In genomic region chr4:106799772-106800336, GRCm38 (mm10) we compare ENCODE assay signal across 8 mouse cellular contexts. TPM values are rescaled to one million over a fixed set of nuclear protein-coding genes. Genes with fewer than 3 reads are reported as not detected.
DNase-seq lines count a peak whose midpoint lies in the region; ATAC-seq lines count a peak whose summit lies in the region.

No protein-coding gene starts in this region.

- peaks cover 7% of the 10 kb centered on the region; the same call in 1 of the 2 replicates for H3K27me3 ChIP-seq in hindbrain, embryonic 15.5 days

- H3K9ac ChIP-seq in hindbrain, embryonic 15.5 days: no peak overlapping the region

- no peaks in the 10 kb centered on the region for H3K9me3 ChIP-seq in hindbrain, embryonic 15.5 days

- peak; percentile 81 for ATAC-seq in hindbrain, embryonic 15.5 days (ENCODE audit: low FRiP score, low read depth)
- no peak for ATAC-seq in activated CD4-positive, CD25-positive, alpha-beta regulatory T cell, adult 4 months

- H3K27ac ChIP-seq in hindbrain, embryonic 15.5 days (replicated peaks): no peak overlapping the region

- H3K4me3 ChIP-seq in hindbrain, embryonic 15.5 days: peak overlapping the region; percentile 0; the same call in 1 of the 2 replicates

- peak; percentile 47 for DNase-seq in adipocyte (ENCODE audit: low spot score)
- DNase-seq in cerebellum, postnatal 25 days: peak; percentile 70 to 84
- DNase-seq in gastrocnemius, adult 18-20 months (ENCODE audit: low spot score): peak; percentile 81
- peak; percentile 66 for DNase-seq in left cerebral cortex, adult 11 months (ENCODE audit: low spot score)
- peak; percentile 82 for DNase-seq in lung, postnatal 25 days (ENCODE audit: low spot score)
- DNase-seq in right cerebral cortex, postnatal 10 days (ENCODE audit: low spot score in 2 of 2): peak; percentile 77 to 86

- WGBS in hindbrain, embryonic 15.5 days: 10% methylated on average over 14 of the region's 15 CpGs

- H3K4me2 ChIP-seq in hindbrain, embryonic 15.5 days: peak overlapping the region; percentile 29

- H3K36me3 ChIP-seq in hindbrain, embryonic 15.5 days: no peaks in the 10 kb centered on the region

- peaks cover 11% of the 10 kb centered on the region for H3K4me1 ChIP-seq in hindbrain, embryonic 15.5 days (replicated peaks)

RNA-seq across cellular contexts. Expression of gene Acot11, which starts 4.9 kb away (rescaled TPM):
- 10 to 100 TPM in 1 of 2 experiments, 1 to 10 TPM in 1; 9.9 to 13.2 TPM for total RNA-seq in gastrocnemius, adult 18-20 months (2021)
- polyA plus RNA-seq in hindbrain, embryonic 15.5 days (2015; fragmentation: Nextera tagmentation; extraction: Ambion mirVana): 2.1 and 2.4 TPM in 2 replicates
- 1 to 10 TPM; 6.1 to 9.0 TPM for polyA plus RNA-seq in activated CD4-positive, CD25-positive, alpha-beta regulatory T cell, adult 4 months (2017; shearing (Covaris generic))
